Mouse (Mus musculus): Measurements from ENCODE around the gene Cfl1. TPM values are rescaled to one million over a fixed set of nuclear protein-coding genes. Genes with fewer than 3 reads are reported as not detected.
"Not testable (repeated sequence)": the region's sequence is repeated elsewhere in the genome, so short reads cannot be mapped to it uniquely, and the experiment has no call there.

Cfl1 gene
- polyA plus RNA-seq, 1 experiment from 2014 or later = 2,700 TPM

DNA sequence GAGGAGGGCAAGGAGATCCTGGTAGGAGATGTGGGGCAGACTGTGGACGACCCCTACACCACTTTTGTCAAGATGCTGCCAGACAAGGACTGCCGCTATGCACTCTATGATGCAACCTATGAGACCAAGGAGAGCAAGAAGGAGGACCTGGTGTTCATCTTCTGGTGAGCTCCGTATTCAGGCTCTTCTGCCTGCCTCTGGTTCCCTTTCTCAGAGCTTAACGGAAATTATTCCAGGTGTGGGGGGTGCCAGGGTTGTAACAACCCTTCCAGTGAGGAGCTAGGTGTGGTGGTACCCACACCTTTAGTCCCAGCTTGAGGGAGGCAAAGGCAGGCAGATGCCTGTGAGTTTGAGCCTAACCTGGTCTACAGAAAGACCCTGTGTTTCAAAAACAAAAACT, 2.4 kb downstream of the Cfl1 start:
- Histone ChIP-seq H3K27ac (no peak overlapping the region), H3K4me3 (no peak overlapping the region), H3K36me3 (peaks cover 53% of the 10 kb centered on the region), H3K9me3 (no peaks in the 10 kb centered on the region), H3K4me2 (0 out of 2 replicates have a peak overlapping the region, but pooled peaks have one; percentile 83), H3K9ac (no peak overlapping the region), H3K27me3 (no peaks in the 10 kb centered on the region), H3K4me1 (peaks cover 21% of the 10 kb centered on the region)
- no peak for ATAC-seq (ENCODE audit: insufficient number of reproducible peaks, insufficient read depth, low FRiP score, low TSS enrichment, low read depth)
- WGBS = 78% methylated on average over 4 of the region's 4 CpGs

DNA sequence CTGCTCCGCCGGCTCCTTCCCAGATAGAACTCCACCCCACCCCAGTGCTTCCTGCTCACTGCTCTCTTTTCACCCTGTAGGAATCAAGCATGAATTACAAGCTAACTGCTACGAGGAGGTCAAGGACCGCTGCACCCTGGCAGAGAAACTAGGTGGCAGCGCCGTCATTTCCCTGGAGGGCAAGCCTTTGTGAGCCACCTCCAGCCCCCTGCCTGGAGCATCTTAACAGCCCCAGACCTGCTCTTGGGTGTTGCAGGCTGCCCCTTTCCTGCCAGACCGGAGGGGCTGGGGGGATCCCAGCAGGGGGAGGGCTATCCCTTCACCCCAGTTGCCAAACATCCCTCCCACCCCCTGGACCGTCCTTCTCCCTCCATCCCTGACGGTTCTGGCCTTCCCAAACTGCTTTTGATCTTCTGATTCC, 3.1 kb downstream of the Cfl1 start:
- not testable (repeated sequence) for H3K9ac ChIP-seq; H3K4me2 ChIP-seq; H3K27ac ChIP-seq; H3K9me3 ChIP-seq; H3K4me3 ChIP-seq; H3K27me3 ChIP-seq; ATAC-seq (ENCODE audit: insufficient number of reproducible peaks, insufficient read depth, low FRiP score, low TSS enrichment, low read depth)
- WGBS = 70% methylated on average over 9 of the region's 9 CpGs
- peaks cover 59% of the 10 kb centered on the region for H3K36me3 ChIP-seq
- H3K4me1 ChIP-seq = peaks cover 21% of the 10 kb centered on the region

DNA sequence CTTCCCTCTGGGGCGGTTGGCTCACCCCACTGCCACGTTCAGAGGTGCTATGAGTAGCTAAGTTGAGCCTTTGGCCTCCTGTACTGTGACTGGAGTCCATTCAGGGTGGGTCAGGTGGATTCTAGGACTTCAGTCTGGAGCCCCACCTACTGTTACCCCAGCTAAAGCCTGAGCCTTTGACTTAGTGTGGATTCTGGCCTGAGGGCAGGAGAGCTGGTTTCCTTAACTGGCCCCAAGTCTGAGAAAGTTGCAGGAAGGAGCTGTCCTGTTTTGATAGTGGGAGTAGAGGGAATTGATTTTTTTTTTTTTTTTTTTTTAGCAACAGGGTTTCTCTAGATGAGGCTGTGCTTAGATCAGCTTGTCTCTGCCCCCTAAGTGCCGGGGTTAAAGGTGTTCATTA, 4.1 kb downstream of the Cfl1 start:
- Histone ChIP-seq H3K4me1 (peaks cover 16% of the 10 kb centered on the region), H3K4me2 (no peak overlapping the region), H3K4me3 (no peak overlapping the region), H3K27ac (no peak overlapping the region), H3K9me3 (no peaks in the 10 kb centered on the region), H3K27me3 (no peaks in the 10 kb centered on the region), H3K9ac (no peak overlapping the region), H3K36me3 (peaks cover 59% of the 10 kb centered on the region)
- ATAC-seq (ENCODE audit: insufficient number of reproducible peaks, insufficient read depth, low FRiP score, low TSS enrichment, low read depth) = no peak
- WGBS = 82% methylated on average over 3 of the region's 3 CpGs

DNA sequence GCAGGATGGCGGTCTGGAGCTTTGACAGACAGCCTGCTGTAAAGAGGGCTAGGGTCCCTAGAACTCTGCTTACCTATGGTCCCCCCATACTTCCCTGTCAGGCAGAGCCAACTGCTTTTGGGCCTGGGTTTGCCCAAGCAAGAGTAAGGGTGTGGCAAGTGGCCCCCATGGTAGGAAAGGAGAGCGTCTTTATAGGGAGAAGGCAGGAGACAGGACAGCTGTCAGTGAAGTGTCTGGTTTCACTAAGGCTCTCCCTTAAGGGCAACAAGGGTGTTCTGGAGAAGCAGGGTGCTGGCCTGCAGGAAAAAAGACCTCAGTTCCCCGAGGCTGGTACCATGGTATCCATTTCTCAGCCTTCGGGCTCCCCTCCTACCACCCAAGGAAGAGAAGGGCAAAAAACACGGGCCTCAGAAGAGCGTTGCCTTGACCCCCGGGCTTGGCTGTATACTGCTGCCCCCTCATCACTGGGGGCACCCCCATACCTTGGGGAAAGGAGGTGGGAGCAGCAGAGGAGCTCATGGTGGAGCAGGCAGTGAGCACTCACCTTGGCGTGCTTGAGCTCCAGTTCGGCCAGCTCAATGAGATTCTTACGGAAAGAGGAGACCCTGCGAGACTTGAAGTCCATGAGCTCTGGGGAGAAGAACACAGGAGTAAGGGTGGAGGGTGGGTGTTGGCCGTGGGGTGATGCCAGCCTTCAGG, 5.2 kb downstream of the Cfl1 start:
- Histone ChIP-seq H3K36me3 (peaks cover 59% of the 10 kb centered on the region), H3K27me3 (no peaks in the 10 kb centered on the region), H3K4me2 (no peak overlapping the region), H3K9me3 (no peaks in the 10 kb centered on the region), H3K27ac (no peak overlapping the region), H3K9ac (no peak overlapping the region), H3K4me1 (peaks cover 13% of the 10 kb centered on the region), H3K4me3 (no peak overlapping the region)
- no peak for ATAC-seq (ENCODE audit: insufficient number of reproducible peaks, insufficient read depth, low FRiP score, low TSS enrichment, low read depth)
- 81% methylated on average over 12 of the region's 12 CpGs for WGBS

DNA sequence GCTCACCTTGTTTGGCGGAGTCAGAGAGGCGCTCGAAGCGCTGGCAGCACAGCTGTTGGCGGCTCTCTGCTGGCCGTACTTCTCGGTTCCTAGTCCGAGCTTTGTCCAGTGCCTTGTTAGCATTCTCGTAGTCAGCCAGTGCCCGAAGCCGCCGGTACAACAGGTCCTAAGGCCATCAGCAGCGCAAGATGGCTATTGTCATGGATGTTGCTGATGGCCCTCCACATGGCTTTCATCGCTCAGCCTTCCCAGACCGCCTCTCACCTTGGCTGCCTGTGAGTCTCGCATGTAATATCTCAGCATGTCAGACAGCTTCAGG, 5.8 kb downstream of the Cfl1 start:
- Histone ChIP-seq H3K4me3 (no peak overlapping the region), H3K9ac (no peak overlapping the region), H3K4me1 (peaks cover 13% of the 10 kb centered on the region), H3K27ac (no peak overlapping the region), H3K36me3 (peaks cover 59% of the 10 kb centered on the region), H3K4me2 (no peak overlapping the region), H3K27me3 (no peaks in the 10 kb centered on the region), H3K9me3 (no peaks in the 10 kb centered on the region)
- WGBS = 85% methylated on average over 16 of the region's 16 CpGs
- no peak for ATAC-seq (ENCODE audit: insufficient number of reproducible peaks, insufficient read depth, low FRiP score, low TSS enrichment, low read depth)

DNA sequence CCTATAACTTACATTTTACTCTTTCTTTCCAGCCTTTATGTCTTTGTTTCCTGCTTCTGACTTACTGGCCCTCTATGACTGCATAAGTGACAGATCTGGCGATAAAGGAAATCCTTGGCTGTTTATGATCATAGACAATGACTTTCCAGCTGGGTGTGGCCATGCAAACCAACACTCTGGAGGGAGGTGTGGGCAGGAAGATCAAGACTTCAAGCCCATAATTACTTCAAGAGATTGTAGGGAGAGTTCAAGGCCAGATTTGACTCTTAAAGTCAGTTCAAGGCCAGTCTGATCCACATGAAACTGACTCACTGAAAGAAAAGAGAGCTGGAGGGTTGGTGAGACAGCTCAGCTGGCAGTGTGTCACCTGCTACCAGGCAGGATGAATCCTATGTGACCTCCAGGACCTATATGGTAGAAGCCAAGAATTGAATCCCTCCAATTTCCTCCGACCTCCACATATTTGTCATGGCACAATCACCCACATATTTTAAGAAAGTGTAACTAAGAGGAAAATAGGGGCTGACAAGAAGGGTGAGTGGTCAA, 10.1 kb downstream of the Cfl1 start:
- WGBS = 91% methylated on average over 2 of the region's 2 CpGs
- no peak overlapping the region for H3K4me3 ChIP-seq
- peaks cover 28% of the 10 kb centered on the region for H3K36me3 ChIP-seq

DNA sequence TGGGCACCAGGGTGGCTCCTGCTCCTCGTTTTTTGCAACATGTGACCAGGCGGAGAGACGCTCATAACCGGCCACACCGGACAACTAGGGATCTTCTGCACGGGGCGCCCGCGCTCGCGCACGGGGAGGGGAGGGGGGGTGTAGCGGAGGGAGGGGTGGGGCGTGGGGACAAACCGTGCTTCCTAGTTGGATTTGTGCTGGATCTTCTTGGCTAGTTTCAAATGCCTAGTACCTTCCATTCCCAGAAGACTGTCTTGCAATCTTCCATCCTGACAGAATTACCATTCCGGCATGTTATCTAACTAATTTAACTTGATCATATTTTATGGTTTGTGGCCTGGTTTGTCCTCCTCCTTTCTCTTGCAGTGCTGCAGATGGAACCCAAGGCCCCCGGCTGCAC, 13.4 kb downstream of the Cfl1 start, which contains the start of gene 1700020D05Rik:
1700020D05Rik (minus strand) TSS at position 101 of the 400 bp plus-strand sequence.
- 0 out of 2 replicates have a peak, but pooled peaks have one; percentile 26 for ATAC-seq (ENCODE audit: insufficient number of reproducible peaks, insufficient read depth, low FRiP score, low TSS enrichment, low read depth)
- Histone ChIP-seq H3K4me1 (no peaks in the 10 kb centered on the region), H3K9me3 (no peaks in the 10 kb centered on the region), H3K36me3 (no peaks in the 10 kb centered on the region; the same call in 1 of the 2 replicates), H3K9ac (peak within 1 kb of the TSS; percentile 32; the same call in 1 of the 2 replicates), H3K27me3 (no peaks in the 10 kb centered on the region), H3K4me2 (0 out of 2 replicates have a peak within 1 kb of the TSS, but pooled peaks have one; percentile 7), H3K27ac (no peak within 1 kb of the TSS), H3K4me3 (no peak within 1 kb of the TSS)
- WGBS = 50% methylated on average over 16 of the region's 17 CpGs

More for the DNA sequence above, 10.1 kb downstream of the Cfl1 start:
- H3K27me3 ChIP-seq = no peaks in the 10 kb centered on the region
- no peak overlapping the region for H3K27ac ChIP-seq
- no peaks in the 10 kb centered on the region for H3K4me1 ChIP-seq
- H3K9me3 ChIP-seq = no peaks in the 10 kb centered on the region
- no peak for ATAC-seq (ENCODE audit: insufficient number of reproducible peaks, insufficient read depth, low FRiP score, low TSS enrichment, low read depth)
- no peak overlapping the region for H3K4me2 ChIP-seq
- H3K9ac ChIP-seq = no peak overlapping the region

DNA sequence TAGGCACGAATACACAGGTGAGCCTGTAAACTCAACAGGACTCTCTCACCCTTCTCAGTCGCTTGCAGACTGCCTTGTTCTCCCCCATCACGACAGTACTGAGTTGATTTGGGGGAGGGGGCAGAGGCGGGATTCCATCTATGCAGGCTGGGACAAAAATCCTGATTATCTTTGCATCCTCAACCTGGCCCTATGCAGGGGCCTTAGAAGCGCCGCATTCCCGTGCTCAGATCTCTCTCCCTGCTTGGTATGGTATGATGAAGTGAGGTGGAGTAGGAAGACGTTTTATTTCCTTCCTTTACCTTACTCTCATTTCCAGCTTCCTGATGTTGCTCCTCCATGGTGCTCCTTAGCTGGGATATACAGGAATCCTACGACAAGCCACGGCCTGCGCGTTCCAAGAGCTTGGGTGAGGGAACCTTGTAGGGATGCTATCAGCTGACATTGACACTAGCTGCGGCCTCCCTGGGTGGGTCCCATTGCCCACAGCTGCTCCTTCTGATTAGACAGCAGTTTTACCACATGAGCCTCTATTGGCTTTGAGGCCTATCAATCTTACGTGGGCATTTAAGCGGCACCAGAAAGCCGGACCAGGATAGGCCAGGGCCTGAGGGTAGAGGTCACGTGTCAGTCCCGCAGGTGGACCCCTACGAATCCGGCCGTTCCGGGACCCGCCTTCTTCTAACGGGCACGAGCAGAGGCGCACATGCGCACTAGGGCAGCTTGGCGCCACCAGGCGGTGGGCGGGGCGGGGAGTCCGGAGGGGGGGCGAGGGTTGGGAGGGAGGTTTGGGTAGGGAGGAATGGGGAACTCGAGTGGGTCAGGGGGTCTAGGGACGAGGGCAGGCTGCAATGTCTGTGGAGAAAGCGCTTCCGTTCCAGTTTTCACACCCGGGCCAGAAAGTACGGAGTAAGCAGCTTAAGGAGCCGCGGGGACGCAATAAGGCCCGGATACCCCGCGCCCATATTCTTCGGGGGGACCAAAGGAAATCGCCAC, 20.1 kb downstream of the Cfl1 start, which contains the start of gene Snx32:
Snx32 (minus strand) TSS at position 508 of the 996 bp plus-strand sequence.
- Histone ChIP-seq H3K4me2 (peak within 1 kb of the TSS; percentile 70), H3K4me3 (peak within 1 kb of the TSS; percentile 48), H3K27me3 (no peaks in the 10 kb centered on the region), H3K27ac (0 out of 2 replicates have a peak within 1 kb of the TSS, but pooled peaks have one; percentile 33), H3K4me1 (peaks cover 19% of the 10 kb centered on the region), H3K36me3 (no peaks in the 10 kb centered on the region), H3K9ac (peak within 1 kb of the TSS; percentile 68), H3K9me3 (no peaks in the 10 kb centered on the region)
- 3% methylated on average over 47 of the region's 47 CpGs for WGBS
- peak; percentile 98 for ATAC-seq (ENCODE audit: insufficient number of reproducible peaks, insufficient read depth, low FRiP score, low TSS enrichment, low read depth)

DNA sequence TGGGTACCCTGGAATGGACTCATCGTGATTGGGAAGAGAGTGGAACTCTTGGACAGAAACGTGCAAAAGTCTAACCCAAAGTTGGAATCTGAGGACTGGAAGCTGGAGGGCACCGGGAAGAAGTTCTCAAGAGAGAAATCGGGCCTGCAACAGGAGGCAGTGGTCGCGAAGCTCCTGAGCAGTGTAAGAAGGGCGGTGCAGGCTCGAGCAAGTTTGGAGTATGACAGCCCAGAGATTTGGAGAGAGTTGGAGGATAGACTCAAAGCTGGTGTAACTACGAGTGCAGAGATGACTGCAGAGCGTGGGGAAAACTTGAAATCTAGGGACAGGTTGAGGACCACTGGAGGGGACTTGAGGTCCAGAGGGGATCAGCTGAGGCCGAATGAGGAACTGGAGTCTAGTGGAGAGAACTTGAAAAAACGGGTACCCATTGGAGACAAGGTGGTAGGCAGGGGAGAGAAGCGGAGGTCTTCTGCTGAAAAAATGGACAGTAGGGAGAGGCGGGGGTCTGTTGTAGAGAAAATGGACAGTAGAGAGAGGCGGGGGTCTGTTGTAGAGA, 20.9 kb downstream of the Cfl1 start:
- Histone ChIP-seq H3K9me3 (no peaks in the 10 kb centered on the region), H3K4me3 (peak overlapping the region; percentile 48), H3K36me3 (no peaks in the 10 kb centered on the region), H3K9ac (peak overlapping the region; percentile 68), H3K27ac (no peak overlapping the region), H3K4me2 (peak overlapping the region; percentile 70), H3K4me1 (peaks cover 19% of the 10 kb centered on the region), H3K27me3 (no peaks in the 10 kb centered on the region)
- ATAC-seq (ENCODE audit: insufficient number of reproducible peaks, insufficient read depth, low FRiP score, low TSS enrichment, low read depth) = no peak
- WGBS = 48% methylated on average over 15 of the region's 15 CpGs

DNA sequence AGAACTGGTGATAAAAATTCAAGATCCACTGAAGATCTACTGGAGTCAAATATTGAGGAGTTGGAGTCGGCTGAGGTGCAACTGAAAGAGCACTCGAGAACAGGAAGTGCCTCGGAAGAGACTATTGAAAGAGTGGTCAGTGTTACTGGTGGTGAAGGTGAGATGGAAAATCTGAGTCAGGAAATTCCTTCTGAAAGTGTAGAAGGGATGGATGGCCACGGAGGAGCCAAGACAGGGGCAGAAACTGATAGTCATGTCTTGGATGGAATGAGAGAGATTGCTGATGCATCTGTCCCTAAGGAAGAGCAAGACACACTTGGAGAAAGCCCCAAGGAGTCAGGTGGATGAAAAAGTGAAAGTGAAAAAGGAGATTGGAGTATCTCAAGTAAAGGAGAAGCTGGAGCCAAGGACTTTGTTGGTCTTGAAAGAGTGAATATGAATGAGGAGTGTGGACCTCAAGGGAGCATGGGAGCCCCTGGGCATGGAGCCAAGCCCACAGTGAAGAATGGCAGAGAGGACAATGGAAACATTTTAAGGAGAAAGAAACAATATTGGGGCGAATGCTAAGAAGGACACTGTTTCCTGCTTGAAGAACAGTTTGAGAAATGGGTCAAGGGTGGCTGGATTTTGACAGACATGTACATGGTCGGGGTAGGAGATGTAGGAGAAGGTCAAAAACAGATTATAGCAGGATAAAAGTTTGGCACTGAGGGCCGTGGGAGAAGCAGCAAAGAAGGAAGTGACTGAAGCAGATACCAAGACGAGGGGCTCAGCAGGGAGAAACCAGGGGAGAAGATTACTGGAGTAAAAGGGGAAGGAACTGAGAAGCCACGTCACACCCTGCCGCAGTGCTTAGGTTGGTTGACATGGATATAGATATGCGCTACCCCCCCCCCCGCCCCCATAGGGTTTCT, 22.1 kb downstream of the Cfl1 start:
- no peak for ATAC-seq (ENCODE audit: insufficient number of reproducible peaks, insufficient read depth, low FRiP score, low TSS enrichment, low read depth)
- Histone ChIP-seq H3K27me3 (no peaks in the 10 kb centered on the region), H3K9me3 (no peaks in the 10 kb centered on the region), H3K4me1 (peaks cover 19% of the 10 kb centered on the region), H3K27ac (no peak overlapping the region), H3K4me2 (no peak overlapping the region), H3K9ac (no peak overlapping the region), H3K4me3 (no peak overlapping the region), H3K36me3 (no peaks in the 10 kb centered on the region)
- 85% methylated on average over 12 of the region's 12 CpGs for WGBS
